Mouse (Mus musculus) ES-E14 (cell line): ENCODE measurements around the gene Cadm2. TPM values are rescaled to one million over a fixed set of nuclear protein-coding genes. Genes with fewer than 3 reads are reported as not detected.

Source experiments
- DNase-seq: peaks from one replicate; pipeline ENCODE4 v3.0.0-alpha.2; 2013; ENCODE audit warnings: low read depth, low spot score
- H3K27ac ChIP-seq: 2 replicates; pipeline ENCODE4 v1.5.1; 2012; ENCODE audit warnings: low read depth, mild to moderate bottlenecking, low read length, moderate library complexity, mixed read lengths; ENCODE audit not compliant: poor library complexity, insufficient read depth, severe bottlenecking
- H3K36me3 ChIP-seq: 2 replicates; pipeline ENCODE4 v1.6.1; 2012; ENCODE audit warnings: mild to moderate bottlenecking, low read length, moderate library complexity, mixed read lengths; ENCODE audit not compliant: control insufficient read depth, poor library complexity, insufficient read depth, severe bottlenecking
- H3K4me1 ChIP-seq, 2 experiments: fragments of 150-350 bp in 1 of 2; sonication (generic) in 1 of 2; 2 replicates each; pipeline ENCODE4 v1.6.1; 2012; ENCODE audit warnings: low read length in 2 of 2, mild to moderate bottlenecking in 1 of 2, mixed read lengths in 1 of 2; ENCODE audit not compliant: control insufficient read depth in 2 of 2, insufficient read depth in 2 of 2, poor library complexity in 1 of 2
- H3K4me3 ChIP-seq, 2 experiments: fragments of 150-350 bp in 1 of 2; sonication (generic) in 1 of 2; 2 replicates each; pipeline ENCODE4 v1.5.1; 2012; ENCODE audit warnings: low read length in 2 of 2, low read depth in 1 of 2, mild to moderate bottlenecking in 1 of 2, mixed read lengths in 1 of 2; ENCODE audit not compliant: insufficient read depth in 1 of 2, poor library complexity in 1 of 2, severe bottlenecking in 1 of 2
- H3K9ac ChIP-seq: 2 replicates; pipeline ENCODE4 v1.6.1; 2012; ENCODE audit warnings: low read depth, mild to moderate bottlenecking, low read length, mixed read lengths; ENCODE audit not compliant: poor library complexity, insufficient read depth, severe bottlenecking
- H3K9me3 ChIP-seq: fragments of 150-350 bp; sonication (generic); 2 replicates; pipeline ENCODE4 v1.6.1; 2012; ENCODE audit warnings: low read depth, mild to moderate bottlenecking, low read length; ENCODE audit not compliant: control insufficient read depth, insufficient read depth
- CHD2 ChIP-seq: IDR thresholded peaks from 2 replicates; pipeline ENCODE4 v1.6.1; 2014; ENCODE audit warnings: mild to moderate bottlenecking, low read depth, low read length, inconsistent platforms
- HCFC1 ChIP-seq: IDR thresholded peaks from 2 replicates; pipeline ENCODE4 v1.6.1; 2012; ENCODE audit warnings: low read length, inconsistent platforms, borderline replicate concordance; ENCODE audit not compliant: insufficient read depth
- MAFK ChIP-seq: IDR thresholded peaks from 2 replicates; pipeline ENCODE4 v1.6.1; 2014; ENCODE audit warnings: mild to moderate bottlenecking, low read depth, low read length, inconsistent platforms; ENCODE audit not compliant: insufficient read depth
- ZC3H11A ChIP-seq: IDR thresholded peaks from 2 replicates; pipeline ENCODE4 v1.6.1; 2012; ENCODE audit warnings: low read depth, mild to moderate bottlenecking, inconsistent platforms, low read length, borderline replicate concordance
- ZNF384 ChIP-seq: IDR thresholded peaks from 2 replicates; pipeline ENCODE4 v1.6.1; 2012; ENCODE audit warnings: low read depth, low read length, inconsistent platforms
- in situ Hi-C, 2 experiments: fragments of 600-800 bp; cut with MboI; formaldehyde crosslinking; loops; one replicate each; pipeline ENCODE4 v1.15.1; 2025; ENCODE audit warnings: low sequenced_read_pairs in 2 of 2, inconsistent platforms in 1 of 2; ENCODE audit not compliant: unreplicated experiment in 2 of 2
- total RNA-seq: library from RNA; depleted of rRNA; stranded (reverse); fragments of 300-350 nt; gene quantifications from 2 replicates; pipeline ENCODE4 v1.2.3, GENCODE M21; 2012; rRNA removed

Cadm2 gene
- 0.09 and 0.74 TPM in 2 replicates for total RNA-seq

- no peak for TF ChIP-seq ZC3H11A
- no peak for TF ChIP-seq MAFK
- TF ChIP-seq CHD2: 0 out of 2 replicates have a peak, but pooled peaks have one; percentile 20
- no peak for TF ChIP-seq ZNF384
- TF ChIP-seq HCFC1: peak; percentile 31; the same call in 1 of the 2 replicates
- Histone ChIP-seq H3K27ac (no peak within 1 kb of the TSS), H3K9me3 (no peaks in the 10 kb centered on the region), H3K4me3 (peak within 1 kb of the TSS; percentile 89 to 90), H3K9ac (peak within 1 kb of the TSS; percentile 65), H3K36me3 (no peaks in the 10 kb centered on the region), H3K4me1 (peaks cover 0 to 3% of the 10 kb centered on the region in 2 experiments; a peak in 1 of 4 replicates)
- in situ Hi-C loops: no loop called here
- peak; percentile 89 for DNase-seq
Observed at GRCm38 (mm10) chr16:67620826-67621505, at the start of gene Cadm2. TSS of gene Cadm2 (minus strand) at chr16:67620908.

DNA sequence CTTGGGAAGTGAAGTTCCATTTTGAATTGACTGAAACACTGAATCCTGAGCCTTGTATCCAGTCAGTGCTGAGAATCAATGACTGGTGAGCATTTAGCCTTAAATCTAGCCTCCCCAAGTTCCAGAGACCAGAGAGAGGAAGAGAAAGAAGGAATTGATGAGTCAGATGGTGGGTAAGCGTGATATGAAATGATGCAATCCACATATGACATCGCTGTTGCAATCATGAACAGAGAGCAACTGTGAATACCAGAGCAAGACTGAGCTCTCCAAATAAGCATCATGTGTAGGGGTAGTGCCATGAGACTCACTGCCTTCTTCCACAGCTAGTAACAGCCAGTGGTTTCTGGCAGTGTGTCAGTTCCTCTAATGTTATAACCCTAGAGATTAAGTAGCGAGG lies 26.2 kb upstream of the Cadm2 start:
- DNase-seq: no peak
- no peaks in the 10 kb centered on the region for H3K36me3 ChIP-seq
- TF ChIP-seq ZC3H11A: no peak
- TF ChIP-seq ZNF384: no peak
- no peak for TF ChIP-seq MAFK
- H3K9me3 ChIP-seq: no peaks in the 10 kb centered on the region
- H3K27ac ChIP-seq: no peak overlapping the region
- in situ Hi-C loops: no loop called here
- H3K4me3 ChIP-seq: no peak overlapping the region
- H3K9ac ChIP-seq: no peak overlapping the region
- 0 out of 4 replicates have a peak, but pooled peaks cover 0 to 2% of the 10 kb centered on the region in 2 experiments for H3K4me1 ChIP-seq

DNA sequence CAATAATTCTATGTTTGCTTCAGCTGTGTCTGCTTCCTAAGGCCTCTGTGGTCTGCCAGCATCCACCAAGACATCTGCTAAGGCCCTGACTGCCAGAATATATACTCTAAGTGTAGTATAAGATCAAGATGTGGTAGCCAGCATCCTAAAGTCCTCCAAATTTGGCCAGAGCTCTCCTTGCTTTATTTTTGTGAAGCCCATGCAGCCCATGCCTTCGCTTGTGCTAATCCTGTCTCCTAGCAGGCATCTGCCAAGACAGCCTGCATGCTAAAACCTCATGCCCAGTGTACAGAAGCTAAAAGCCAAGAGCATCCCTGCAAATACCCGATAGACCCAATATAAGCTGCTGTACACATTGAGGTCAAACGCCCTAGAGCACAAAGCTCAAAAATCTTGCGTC lies 22.9 kb upstream of the Cadm2 start:
- in situ Hi-C loops: no loop called here
- H3K36me3 ChIP-seq: no peaks in the 10 kb centered on the region
- H3K4me1 ChIP-seq: no peaks in the 10 kb centered on the region
- no peak for DNase-seq
- TF ChIP-seq HCFC1 (no peak), ZC3H11A (no peak), CHD2 (no peak), ZNF384 (no peak), MAFK (no peak)
- H3K4me3 ChIP-seq: no peak overlapping the region
- no peak overlapping the region for H3K9ac ChIP-seq
- no peaks in the 10 kb centered on the region for H3K9me3 ChIP-seq
- H3K27ac ChIP-seq: no peak overlapping the region

DNA sequence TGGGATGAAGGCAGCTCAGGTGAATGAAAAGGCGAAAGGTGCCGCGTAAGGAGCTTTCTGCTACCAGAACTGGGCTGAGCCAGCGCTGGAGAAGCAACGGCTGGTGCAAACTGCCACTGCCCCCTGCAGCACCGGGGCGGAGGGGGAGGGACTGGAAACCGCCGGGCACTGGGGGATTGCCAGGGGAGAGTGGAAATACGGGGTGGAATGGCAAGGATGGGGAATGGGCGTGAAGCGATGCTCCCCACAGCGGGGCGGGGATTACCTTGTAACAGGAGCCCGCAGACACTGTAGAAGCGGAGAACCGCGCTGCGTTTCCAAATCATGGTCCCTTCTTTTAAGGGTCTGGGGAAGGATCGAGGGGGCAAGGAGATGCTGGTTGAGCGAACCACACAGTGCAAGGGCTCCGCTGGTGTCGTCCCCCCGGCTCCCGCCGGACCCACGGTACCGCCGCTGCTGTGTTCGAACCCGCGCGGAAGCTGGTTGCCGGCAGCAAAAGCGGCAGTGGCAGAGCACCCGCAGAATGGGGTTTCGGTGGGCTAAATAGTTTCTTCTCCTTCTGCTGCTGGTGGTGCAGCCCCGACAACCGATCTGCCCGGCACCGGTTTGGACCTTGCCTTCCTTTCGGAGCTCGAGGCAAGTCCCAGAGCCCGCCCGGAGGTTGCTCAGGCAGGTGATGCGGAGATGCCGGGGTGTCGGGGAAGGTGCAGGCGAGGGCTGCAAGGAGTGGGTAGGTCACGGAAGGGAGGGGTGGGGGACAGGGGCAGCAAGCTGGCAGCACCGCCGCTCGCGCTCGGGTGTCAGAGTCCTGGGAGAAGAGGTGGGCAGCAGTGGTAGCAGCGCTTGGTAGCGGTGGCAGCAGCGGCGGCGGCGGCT lies 564 bp downstream of the Cadm2 start:
- TF ChIP-seq ZC3H11A (no peak), CHD2 (no peak), HCFC1 (no peak), ZNF384 (no peak), MAFK (no peak)
- H3K9ac ChIP-seq: peak overlapping the region; percentile 65
- no peaks in the 10 kb centered on the region for H3K36me3 ChIP-seq
- H3K4me1 ChIP-seq: peaks cover 0 to 3% of the 10 kb centered on the region in 2 experiments; a peak in 1 of 4 replicates
- no peaks in the 10 kb centered on the region for H3K9me3 ChIP-seq
- H3K4me3 ChIP-seq: peak overlapping the region; percentile 89 to 90
- in situ Hi-C loops: no loop called here
- DNase-seq: no peak
- no peak overlapping the region for H3K27ac ChIP-seq
